Mouse (Mus musculus) cerebellum, adult 9-10 months (tissue): Measurements from ENCODE around the gene Tcaim.
"Not testable (repeated sequence)": the region's sequence is repeated elsewhere in the genome, so short reads cannot be mapped to it uniquely, and the experiment has no call there.

Source experiments
- DNase-seq: peaks from one replicate; pipeline ENCODE4 v3.0.0; 2022

The Tcaim gene

GRCm38 (mm10) chr9:122805053-122805844, at the start of gene Tcaim:
TSS of gene Tcaim (plus strand) at chr9:122805539.
- peak; percentile 93 for DNase-seq

- no peak for DNase-seq
Measured at GRCm38 (mm10) chr9:122757614-122758013, 47.7 kb upstream of the Tcaim start.

GRCm38 (mm10) chr9:122760111-122760510, 45.2 kb upstream of the Tcaim start:
- DNase-seq: no peak

GRCm38 (mm10) chr9:122785231-122785630, 20.1 kb upstream of the Tcaim start:
- DNase-seq: no peak

DNA sequence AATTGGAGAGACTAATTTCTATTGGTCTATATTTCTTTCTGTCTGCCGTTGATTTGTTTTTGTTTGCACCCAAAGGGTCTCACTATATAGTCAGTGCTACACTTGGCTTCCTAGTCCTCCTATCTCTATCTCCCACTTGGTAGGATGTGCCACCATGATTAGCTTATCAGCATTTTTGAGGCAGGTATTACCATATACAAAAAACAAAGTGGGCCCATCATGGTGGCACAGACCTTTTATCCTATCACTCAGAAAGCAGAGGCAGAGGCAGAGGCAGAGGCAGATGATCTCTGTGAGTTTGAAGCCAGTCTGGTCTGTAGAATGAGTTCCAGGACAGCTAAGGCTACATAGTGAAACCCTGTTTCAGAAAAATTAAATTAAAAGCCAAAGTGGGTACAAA, 18.8 kb upstream of the Tcaim start:
- no peak for DNase-seq

DNA sequence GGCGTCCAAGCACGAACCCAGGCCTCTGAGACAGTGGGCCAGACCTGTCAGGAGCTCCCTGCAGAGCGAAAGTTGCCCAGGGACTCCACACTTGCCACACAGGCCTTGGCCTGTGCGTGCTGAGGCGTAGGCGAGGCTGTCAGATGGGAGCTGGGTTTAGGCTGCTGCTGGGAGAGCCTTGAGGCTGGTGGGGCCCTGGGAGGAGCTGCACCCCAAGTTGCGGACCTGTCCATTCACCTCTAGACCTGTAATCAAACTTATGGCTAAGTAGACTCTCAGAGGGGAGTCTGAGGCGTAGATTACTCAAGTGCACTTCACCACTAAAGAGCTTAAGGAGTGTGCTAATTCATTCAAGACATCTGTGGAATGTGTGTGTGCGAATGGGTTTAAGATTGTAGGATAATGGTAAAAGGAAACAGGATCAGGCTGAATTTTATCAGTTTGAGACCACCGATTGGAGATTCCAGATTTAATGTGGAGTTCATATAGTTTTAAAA, 554 bp downstream of the Tcaim start:
- no peak for DNase-seq

- no peak for DNase-seq
Measured at GRCm38 (mm10) chr9:122807186-122807585, 1.8 kb downstream of the Tcaim start.

GRCm38 (mm10) chr9:122810212-122810611, 4.9 kb downstream of the Tcaim start:
- no peak for DNase-seq

GRCm38 (mm10) chr9:122812386-122812785, 7.0 kb downstream of the Tcaim start:
- DNase-seq: peak; percentile 66

- DNase-seq: no peak
Measured at GRCm38 (mm10) chr9:122814775-122815174, 9.4 kb downstream of the Tcaim start.

GRCm38 (mm10) chr9:122815239-122815851, 10.0 kb downstream of the Tcaim start:
- DNase-seq: no peak

- DNase-seq: no peak
Measured at GRCm38 (mm10) chr9:122823374-122824017, 18.2 kb downstream of the Tcaim start.

DNA sequence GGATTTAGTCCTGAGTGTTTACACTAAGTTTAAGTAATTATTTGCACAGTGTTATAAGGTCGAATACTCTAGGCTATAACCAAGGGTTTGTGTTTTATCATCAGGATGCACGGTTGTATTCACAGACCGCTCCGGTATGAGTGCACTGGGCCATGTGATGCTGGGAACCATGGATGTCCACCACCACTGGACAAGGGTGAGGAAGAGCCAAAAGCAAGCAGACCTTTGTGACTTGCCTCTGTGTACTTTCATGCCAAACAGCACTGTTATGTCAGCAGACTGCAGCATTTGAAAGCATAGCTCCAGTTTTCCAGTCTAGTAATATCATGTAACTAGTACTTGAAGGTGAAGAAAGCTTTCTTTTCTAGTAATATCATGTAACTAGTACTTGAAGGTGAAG, 21.4 kb downstream of the Tcaim start:
- DNase-seq: no peak

DNA sequence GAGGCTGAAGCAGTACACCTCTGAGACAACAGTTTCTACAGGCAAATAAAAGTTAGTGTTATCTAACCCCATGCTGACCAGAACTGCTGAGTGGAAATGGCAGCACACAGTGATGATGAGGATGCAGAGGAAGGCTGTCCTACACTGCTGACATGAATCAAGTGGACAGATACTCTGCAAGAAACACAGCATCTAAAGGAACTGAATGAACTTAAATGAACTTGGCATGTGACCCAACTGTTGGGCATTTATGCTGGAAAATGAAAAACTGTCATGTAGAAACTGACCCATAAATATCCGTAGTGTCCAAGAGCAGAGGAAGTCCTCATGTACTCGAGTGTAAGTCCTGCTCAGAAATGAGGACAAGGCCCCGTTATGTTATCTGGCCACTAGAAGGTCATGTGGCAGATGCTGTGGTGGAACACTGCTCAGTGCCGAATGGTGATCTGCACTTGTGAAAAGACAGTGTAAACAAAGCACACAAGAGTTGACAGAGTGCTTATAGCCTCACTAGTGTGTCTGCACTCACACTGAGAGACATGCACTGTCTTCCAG, 24.6 kb downstream of the Tcaim start:
- DNase-seq: no peak

DNA sequence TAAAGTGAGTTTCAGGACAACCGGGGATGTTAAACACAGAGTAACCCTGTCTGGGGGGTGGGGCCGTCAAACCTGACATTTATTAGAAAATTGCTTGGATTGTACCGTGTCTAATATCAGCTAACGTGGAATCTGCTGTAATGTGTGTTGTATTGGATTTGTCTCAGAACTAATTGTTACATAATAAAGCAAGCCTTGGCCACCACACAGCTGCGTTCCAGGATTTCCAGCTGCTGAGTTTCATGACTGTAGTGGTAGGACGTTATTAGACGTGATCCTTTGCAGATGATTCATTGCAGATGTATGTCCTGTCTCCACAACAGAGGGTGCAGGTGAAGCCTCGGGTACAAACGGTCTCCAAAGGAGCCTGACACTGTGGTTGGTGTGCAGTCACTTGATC, 30.8 kb downstream of the Tcaim start:
- no peak for DNase-seq

DNA sequence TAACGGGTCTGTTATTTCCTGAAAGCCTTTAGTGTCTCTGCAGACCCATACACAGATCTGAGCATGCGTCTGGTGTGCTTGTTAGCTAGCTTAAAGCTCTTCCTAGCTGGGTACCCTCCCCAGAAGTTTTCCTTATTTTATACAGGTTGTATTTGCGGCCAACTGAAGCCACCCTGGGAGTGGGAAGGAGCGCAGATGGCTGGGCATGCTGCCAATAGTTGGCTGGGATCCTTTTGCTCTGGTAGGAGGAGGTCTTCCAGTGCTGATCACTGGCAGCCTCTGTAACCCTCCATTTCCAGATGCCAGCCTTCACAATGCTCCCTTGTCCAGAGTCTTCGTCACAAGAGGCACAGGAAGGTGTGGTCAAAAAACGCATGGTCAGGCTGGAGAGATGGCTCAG, 31.5 kb downstream of the Tcaim start:
- DNase-seq: peak; percentile 63

GRCm38 (mm10) chr9:122837216-122837615, 31.9 kb downstream of the Tcaim start:
- DNase-seq: no peak

DNA sequence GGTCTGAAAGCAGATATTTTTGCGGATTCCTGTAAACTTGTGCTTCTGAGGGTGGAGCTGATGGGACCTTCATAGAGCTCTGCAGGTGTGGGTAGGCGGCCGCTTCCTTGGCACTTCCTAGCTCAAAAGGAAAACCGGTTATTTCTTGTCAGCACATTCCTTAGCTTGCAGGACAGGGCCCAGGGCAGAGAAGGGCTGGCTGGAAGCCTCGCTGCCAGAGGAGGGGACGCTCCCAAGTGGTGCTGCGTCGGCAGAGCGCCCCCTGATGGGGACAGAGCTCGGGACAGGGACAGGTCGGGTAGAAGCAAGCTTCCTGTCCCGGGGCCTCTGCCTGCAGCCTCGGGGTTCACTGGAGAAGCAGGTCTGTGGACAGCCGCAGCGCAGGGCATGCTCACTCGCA, 32.3 kb downstream of the Tcaim start:
- DNase-seq: no peak

- no peak for DNase-seq
Measured at GRCm38 (mm10) chr9:122843760-122844159, 38.4 kb downstream of the Tcaim start, which contains the start of gene Gm35549. TSS of gene Gm35549 (minus strand) at chr9:122844035.

- no peak for DNase-seq
Measured at GRCm38 (mm10) chr9:122845621-122846020, 40.3 kb downstream of the Tcaim start.

DNA sequence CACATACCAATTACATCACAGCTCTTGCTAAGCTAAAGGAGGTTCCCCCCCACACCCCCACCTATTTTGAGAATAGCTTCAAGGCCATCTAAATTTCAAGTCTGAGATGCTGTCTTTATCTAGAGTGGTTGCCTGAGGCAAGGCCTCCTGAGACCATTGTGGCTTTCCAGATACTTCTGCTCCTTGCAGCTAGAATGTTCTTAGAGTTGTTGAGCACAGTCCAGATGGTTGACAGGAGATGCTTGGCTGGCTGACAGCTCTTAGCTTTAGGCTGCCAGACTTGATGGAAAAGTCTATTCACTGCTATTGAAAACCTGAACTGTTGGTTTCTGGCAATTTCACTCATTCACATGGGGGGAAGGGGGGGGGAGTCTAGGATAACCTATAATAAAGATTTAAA, 40.8 kb downstream of the Tcaim start:
- peak; percentile 34 for DNase-seq

- not testable (repeated sequence) for DNase-seq
Measured at GRCm38 (mm10) chr9:122847811-122848311, 42.5 kb downstream of the Tcaim start.

DNA sequence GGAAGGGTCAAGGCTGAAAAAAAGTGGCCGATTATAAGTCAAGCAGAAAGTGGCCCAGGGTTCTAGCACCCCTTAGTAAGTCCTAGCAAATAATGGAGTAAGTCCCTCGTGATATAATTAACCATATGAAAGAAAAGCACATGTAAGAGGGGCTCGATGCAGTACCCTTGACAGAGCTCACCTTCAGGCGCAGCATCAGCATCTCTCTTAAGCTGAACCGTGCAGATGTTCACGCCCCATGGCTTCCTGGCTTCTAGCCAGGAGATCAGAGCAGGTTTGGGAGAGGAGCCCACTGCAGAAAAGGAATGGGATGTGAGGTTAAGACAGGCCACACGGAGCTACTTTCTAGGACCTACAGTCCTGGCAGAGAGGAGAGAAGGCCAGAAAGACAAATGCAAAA, 49.2 kb downstream of the Tcaim start:
- DNase-seq: no peak
